Mouse (Mus musculus): ENCODE data around the gene Scfd1.

Scfd1 gene

GRCm38 (mm10) chr12:51377003-51377887 lies at the start of gene Scfd1:
Gene Scfd1 (plus strand): TSS chr12:51377510.
- DNase-seq (ENCODE audit: low spot score), result peak; percentile 73

GRCm38 (mm10) chr12:51337014-51337413 lies 40.3 kb upstream of the Scfd1 start:
- DNase-seq (ENCODE audit: low spot score), result no peak

DNA sequence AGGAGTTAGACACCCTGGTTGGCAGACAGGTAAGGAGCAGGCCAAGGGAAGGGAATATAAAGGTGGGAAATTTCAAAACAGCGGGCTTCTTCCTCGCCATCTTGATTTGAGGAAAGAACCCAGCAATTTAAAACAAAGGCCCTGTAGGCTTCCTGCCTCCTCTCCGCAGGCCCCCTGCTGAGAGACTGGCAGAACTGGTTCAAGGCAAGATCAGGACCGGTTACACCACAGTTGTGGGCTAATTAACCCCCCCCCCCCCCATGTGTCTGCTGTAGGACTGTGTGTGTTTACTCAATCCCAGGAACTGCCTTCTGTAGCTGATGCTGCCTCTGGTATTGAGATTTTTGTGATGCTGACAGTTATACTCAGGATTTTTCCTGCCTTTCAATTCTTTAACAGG lies 31.2 kb upstream of the Scfd1 start:
- no peak for DNase-seq (ENCODE audit: low spot score)

DNA sequence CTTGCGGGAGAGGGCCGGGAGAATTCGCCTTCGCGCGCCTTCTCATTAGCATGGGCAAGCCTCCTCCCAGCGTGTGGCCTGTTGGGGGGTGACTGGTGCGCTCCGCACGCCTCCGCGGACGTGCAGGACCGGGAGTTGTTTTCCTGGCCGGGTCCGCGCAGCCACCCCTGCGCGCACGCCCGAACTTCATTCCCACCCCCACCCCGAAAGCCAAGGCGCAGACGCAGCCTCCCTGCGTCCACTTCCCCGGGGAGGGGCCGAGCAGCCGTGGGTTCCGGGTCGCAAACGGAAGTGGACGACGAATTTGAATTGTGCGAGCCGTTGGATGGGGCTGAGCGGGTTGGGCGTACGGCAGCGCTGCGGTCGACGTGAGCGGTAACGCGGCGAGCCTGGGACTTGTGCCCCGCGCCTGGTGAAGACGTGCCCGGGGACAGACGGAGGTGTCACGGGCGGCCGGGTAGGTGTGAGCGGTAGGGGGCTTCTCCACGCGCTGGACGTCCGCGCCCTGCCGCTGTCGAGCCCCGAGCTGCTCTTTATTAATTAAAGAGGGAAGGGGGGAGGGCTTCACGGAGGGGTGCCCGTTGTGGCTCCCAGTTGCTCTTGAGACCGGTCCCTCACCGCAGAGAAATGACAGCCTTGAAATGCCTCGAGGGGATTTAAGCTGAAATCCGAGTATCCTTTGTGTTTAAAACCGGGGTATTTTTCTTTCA lies 29.2 kb upstream of the Scfd1 start, which contains the start of gene G2e3:
TSS of gene G2e3 (plus strand) at position 74 of the 710 bp plus-strand sequence.
- DNase-seq (ENCODE audit: low spot score), result peak; percentile 45

DNA sequence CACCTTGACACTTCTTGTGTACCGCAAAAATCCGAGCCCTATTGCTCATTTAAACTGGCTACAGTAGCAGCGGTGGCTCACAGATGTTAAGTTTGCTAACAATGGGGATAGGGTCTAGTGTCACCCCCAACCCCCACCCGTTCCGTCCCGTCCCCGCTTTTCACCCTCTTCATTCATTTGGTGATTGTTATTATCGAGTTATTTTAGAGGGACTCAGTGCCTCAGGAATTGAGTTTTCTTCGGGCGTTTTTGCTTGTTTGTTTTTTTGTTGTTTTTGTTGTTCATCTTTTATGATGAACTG lies 28.7 kb upstream of the Scfd1 start:
- DNase-seq (ENCODE audit: low spot score), result no peak

DNA sequence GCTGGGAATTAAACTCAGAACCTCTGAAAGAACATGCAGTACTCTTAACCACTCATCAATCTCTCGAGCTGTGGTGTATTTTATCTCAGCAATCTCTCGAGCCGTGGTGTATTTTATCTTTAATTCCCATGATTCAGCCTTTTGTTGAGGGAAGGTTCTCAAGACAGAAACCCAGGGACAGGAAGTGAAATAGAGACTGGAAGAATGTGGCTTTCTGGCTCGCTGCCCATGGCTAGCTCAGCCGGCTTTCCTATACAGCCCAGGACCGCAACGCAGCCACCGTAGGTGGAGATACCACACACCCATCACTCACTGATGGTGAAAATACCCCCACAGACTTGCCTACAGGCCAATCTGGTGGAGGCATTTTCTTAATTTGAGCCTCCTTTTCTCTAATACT lies 22.0 kb upstream of the Scfd1 start:
- DNase-seq (ENCODE audit: low spot score), result no peak

DNA sequence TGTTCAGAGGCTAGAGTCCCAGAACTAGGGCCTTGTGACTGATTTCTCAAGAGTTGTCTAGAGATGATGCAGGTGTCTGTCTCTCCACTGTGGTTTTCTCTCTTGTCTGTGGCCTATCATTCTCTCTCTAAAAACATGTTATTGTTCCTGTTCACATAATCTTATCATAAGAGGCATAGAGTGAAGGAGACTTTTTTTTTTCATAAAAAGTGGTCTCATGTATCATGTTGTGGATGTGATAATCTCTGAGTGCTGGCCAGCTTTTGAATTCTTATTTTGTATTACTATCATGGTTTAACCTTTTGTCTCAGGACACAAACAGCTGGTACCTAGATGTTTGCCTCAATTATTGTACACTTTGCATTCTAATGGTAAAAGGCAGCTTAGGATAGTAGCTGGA lies 16.0 kb upstream of the Scfd1 start:
- no peak for DNase-seq (ENCODE audit: low spot score)

- no peak for DNase-seq (ENCODE audit: low spot score)
These were observed 14.4 kb upstream of the Scfd1 start for GRCm38 (mm10) chr12:51362898-51363297.

DNA sequence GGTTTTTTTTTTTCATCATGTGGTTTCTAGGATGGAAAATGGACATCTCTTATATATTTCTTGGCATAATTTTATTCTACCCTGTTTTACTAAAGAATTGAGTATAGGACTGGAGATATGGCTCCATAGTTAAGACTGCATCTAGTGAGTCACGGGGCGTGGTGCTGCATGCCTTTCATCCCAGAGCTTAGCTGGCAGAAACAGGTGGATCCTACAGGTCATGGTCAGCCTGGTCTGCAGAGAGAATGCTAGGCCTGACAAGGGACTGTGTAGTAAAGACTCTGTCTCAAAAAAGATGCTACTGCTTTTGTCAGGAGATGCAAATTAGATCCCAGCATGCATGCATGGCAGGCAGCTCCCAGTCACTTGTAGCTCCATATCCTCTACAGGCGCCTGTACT lies 8.8 kb upstream of the Scfd1 start:
- no peak for DNase-seq (ENCODE audit: low spot score)

DNA sequence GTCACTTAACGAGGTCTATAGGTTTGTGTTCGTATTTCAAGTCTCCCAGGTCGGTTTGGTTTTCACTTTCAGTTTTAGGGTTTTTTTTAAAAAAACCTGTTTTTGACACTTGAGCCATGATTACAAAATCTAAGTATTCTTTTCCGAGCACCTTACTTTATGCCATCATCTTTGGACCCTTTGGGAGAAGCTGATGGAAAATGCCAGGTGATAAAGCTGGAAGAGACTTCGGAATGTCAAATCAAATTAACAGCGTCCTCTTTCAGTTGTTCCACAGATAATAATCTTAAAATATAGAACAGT lies 529 bp downstream of the Scfd1 start:
- no peak for DNase-seq (ENCODE audit: low spot score)

GRCm38 (mm10) chr12:51399871-51400270 lies 22.6 kb downstream of the Scfd1 start:
- DNase-seq (ENCODE audit: low spot score), result no peak

DNA sequence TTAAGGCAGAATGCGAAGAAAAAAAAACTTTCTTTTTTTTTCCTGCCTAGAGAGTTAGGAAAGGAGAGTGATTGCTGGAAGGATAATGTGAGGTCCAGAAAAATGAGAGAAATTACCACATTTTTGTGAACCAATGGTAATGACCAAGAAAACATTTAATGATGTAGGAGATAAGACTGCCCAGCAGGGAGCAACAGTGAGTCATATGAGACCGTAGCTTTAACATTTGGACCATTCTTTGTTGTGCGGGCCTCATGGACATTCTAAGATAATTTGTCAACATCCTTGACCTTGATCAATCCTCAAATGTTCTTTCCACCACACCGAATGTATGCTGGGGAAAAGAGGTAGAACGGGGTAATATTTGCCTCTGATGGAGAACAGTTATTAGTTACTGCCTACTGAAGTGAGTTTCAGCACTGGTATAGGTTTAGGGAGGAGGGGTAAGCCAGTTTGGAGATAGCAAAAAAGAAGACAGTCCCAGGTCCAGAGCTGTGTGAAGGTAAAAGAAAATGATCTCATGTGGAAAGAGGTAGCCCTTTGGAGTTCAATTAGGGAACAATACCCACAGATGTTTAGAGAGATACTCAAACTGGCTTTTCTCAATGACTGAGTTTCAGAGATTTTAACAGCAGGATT lies 24.9 kb downstream of the Scfd1 start:
- no peak for DNase-seq (ENCODE audit: low spot score)

GRCm38 (mm10) chr12:51403987-51404586 lies 26.8 kb downstream of the Scfd1 start:
- DNase-seq (ENCODE audit: low spot score), result no peak

DNA sequence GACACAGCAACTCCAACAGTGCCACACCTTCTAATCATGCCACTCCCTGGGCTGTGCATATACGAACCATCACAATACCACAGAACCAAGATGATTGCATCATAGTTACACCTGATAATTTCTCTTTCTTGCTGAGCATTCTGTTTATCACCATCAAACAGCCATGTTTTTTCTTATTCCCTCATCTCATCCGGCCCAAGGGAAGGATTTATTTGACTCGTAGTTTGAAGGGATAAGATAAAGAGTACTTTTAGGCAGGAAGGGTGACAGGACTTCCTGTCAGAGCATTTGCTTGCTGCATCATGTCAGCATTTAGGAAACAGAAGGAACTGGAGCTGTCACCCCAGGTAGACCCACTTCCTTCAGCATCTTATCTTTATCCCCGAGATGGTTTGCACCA lies 34.1 kb downstream of the Scfd1 start:
- no peak for DNase-seq (ENCODE audit: low spot score)

GRCm38 (mm10) chr12:51437541-51437940 lies 60.2 kb downstream of the Scfd1 start:
- DNase-seq (ENCODE audit: low spot score), result no peak

DNA sequence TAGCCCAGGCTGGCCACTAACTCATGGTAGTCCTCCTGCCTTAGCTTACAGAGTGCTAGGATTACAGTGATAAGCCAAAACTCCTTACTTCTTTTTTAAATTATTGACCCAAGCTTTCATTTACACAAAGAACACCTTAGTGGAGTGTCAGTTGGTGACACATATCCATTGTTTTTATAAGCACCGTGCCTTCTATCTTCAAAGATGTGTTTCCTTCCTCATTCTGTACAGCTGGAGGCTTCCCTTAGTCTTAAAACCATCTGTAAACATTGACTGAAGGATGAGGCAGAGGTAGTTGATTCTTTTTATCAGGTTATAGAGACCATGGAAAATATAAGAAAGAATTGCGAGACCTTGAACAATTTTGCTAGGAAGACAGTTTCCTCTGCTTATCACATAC lies 61.0 kb downstream of the Scfd1 start:
- DNase-seq (ENCODE audit: low spot score), result no peak

GRCm38 (mm10) chr12:51449303-51449702 lies 72.0 kb downstream of the Scfd1 start:
- DNase-seq (ENCODE audit: low spot score), result no peak

- DNase-seq (ENCODE audit: low spot score), result no peak
These were observed 93.6 kb downstream of the Scfd1 start for GRCm38 (mm10) chr12:51470881-51471280.

DNA sequence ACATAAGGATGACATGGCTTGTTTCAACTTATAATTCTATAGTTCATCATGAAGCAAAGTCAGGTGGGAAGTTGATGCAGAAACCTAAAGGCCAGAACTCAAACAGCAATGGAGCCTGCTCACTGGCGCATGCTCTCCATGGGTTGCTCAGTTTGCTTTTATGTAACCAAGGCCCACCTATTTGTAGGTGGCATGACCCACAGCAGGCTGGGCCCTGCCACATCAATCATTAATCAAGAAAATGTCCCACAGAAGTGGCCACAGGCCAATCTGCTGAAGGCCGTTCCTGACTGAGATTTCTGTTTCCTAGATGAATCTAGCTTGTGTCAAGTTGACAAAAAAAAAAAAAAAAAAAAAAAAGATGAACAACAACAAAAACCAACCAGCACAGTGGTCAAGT lies 103.9 kb downstream of the Scfd1 start:
- DNase-seq (ENCODE audit: low spot score), result no peak

DNA sequence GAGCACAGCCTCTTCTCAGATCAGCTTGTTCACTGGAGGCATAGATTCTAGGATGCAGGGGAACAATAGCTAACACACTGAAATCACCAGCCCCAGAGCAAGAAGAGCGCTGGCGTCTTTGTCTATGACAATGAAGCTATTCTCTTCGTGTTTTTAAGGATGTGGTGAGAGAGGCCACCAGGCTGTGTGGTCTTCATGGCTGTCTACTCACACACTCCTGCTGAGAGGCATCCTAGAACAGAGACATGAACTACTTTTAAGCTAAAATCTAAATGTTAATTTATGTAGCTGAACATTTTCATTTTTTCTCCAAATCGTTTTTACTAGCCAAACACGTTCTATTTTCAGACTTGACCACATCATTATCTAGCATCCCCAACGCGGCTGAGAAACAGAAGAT lies 114.7 kb downstream of the Scfd1 start:
- DNase-seq (ENCODE audit: low spot score), result no peak

- no peak for DNase-seq (ENCODE audit: low spot score)
These were observed 116.2 kb downstream of the Scfd1 start for GRCm38 (mm10) chr12:51493476-51493875.

DNA sequence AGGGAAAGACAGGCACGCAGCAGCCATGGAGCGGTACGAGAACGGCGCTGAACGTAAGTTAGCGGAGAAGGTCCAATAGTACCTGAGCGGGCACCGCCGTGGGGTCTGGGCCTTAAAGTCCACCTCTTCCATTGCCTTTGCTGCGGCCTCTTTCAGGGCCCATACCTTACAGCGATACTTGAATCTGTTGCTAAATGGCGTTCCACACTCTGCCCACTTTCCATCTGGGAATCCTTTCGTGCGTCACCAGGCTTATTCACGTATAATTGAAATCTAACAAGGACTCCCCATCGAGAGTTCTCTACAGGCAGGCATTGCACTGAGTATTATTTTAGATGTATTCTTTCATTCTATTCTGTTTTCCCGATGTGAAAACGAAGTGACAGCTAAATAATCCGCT lies 117.3 kb downstream of the Scfd1 start:
- no peak for DNase-seq (ENCODE audit: low spot score)
